Mouse (Mus musculus): Measurements from ENCODE around the gene Tert. TPM values are rescaled to one million over a fixed set of nuclear protein-coding genes. Genes with fewer than 3 reads are reported as not detected.

The Tert gene
- total and polyA plus RNA-seq, 3 experiments = 3.8 to 9.8 (median 9.3) TPM

GRCm38 (mm10) chr13:73603522-73604155 is 23.1 kb upstream of the Tert start, which contains the start of gene Clptm1l (continued):
- TF ChIP-seq ZKSCAN1 (IDR thresholded peaks at IDR 0.05; ENCODE audit: borderline replicate concordance, low read depth, low read length) (peak; percentile 9; the same call in 1 of the 2 replicates), RAD21 (IDR thresholded peaks at IDR 0.05; ENCODE audit: low read depth, low read length) (no peak), TCF12 (IDR thresholded peaks at IDR 0.05; ENCODE audit: low read depth, low read length) (peak; percentile 90), POLR2A (IDR thresholded peaks at IDR 0.05; ENCODE audit: low read depth, low read length) (peak; percentile 96), USF1 (IDR thresholded peaks at IDR 0.05; ENCODE audit: low read depth, low read length) (no peak; the same call in 1 of the 2 replicates), UBTF (IDR thresholded peaks at IDR 0.05; ENCODE audit: low read depth, low read length) (no peak), GABPA (IDR thresholded peaks at IDR 0.05; ENCODE audit: insufficient replicate concordance, low read depth, low read length) (peak; percentile 66; the same call in 1 of the 2 replicates), PAX5 (IDR thresholded peaks at IDR 0.05; ENCODE audit: low read length) (no peak), ZC3H11A (IDR thresholded peaks at IDR 0.05; ENCODE audit: low read depth, low read length) (no peak), RCOR1 (conservative IDR thresholded peaks at IDR 0.05; ENCODE audit: low read depth, low read length) (peak; percentile 61; the same call in 1 of the 2 replicates)

- peak overlapping the region; percentile 82 for H3K4me2 ChIP-seq (ENCODE audit: insufficient read depth, low read depth, poor library complexity, severe bottlenecking)
- in situ Hi-C loops (cut with MboI; ENCODE audit: low pct_ligation_motif_present, low pct_unique_long_range_greater_than_20kb, low sequenced_read_pairs) = loop anchor here (10.0 kb wide), 1 partner anchor 180 kb away; no protein-coding TSS in a partner anchor
- no peak for DNase-seq (ENCODE audit: extremely low read depth)
- H3K27me3 ChIP-seq (replicated peaks) = no peaks in the 10 kb centered on the region
- peaks cover 7 to 30% of the 10 kb centered on the region in 2 experiments for H3K4me1 ChIP-seq (ENCODE audit: control insufficient read depth in 1 of 2, insufficient read depth in 2 of 2)
- dilution Hi-C loops (cut with MboI; ENCODE audit: extremely low pct_ligation_motif_present, extremely low pct_unique_long_range_greater_than_20kb, low sequenced_read_pairs) = no loop called here
- 0 out of 2 replicates have a peak, but pooled peaks have one; percentile 17 for TF ChIP-seq MYC (IDR thresholded peaks at IDR 0.05; ENCODE audit: low read depth, low read length)
- no peak for TF ChIP-seq JUND (conservative IDR thresholded peaks at IDR 0.05; ENCODE audit: low read depth, low read length)
- TF ChIP-seq MAX (IDR thresholded peaks at IDR 0.05; ENCODE audit: low read length) = 0 out of 2 replicates have a peak, but pooled peaks have one; percentile 36
- H3K79me2 ChIP-seq (replicated peaks; ENCODE audit: control insufficient read depth, extremely low read depth, insufficient read depth, poor library complexity, severe bottlenecking) = peaks cover 17% of the 10 kb centered on the region
- peak overlapping the region; percentile 94 for H3K9ac ChIP-seq (ENCODE audit: insufficient read depth, low read depth)
- H3K36me3 ChIP-seq (replicated peaks in 1 of 2; ENCODE audit: control insufficient read depth in 1 of 2, insufficient read depth in 1 of 2, low read length in 1 of 2) = peaks cover 28 to 41% of the 10 kb centered on the region in 2 experiments
- H3K9me3 ChIP-seq (replicated peaks; ENCODE audit: low read length) = no peaks in the 10 kb centered on the region
- peak overlapping the region; percentile 39 for H3K27ac ChIP-seq (ENCODE audit: insufficient read depth, low read depth)
- peak overlapping the region; percentile 82 to 97 (median 90) for H3K4me3 ChIP-seq (replicated peaks in 1 of 3; ENCODE audit: low read depth in 2 of 3, low read length in 2 of 3, poor library complexity in 1 of 3)
Observed at GRCm38 (mm10) chr13:73604156-73604957, 22.4 kb upstream of the Tert start.

GRCm38 (mm10) chr13:73618406-73618805 is 8.3 kb upstream of the Tert start:
- H3K27ac ChIP-seq (ENCODE audit: insufficient read depth, low read depth) = no peak overlapping the region
- no peaks in the 10 kb centered on the region for H3K9me3 ChIP-seq (replicated peaks; ENCODE audit: low read length)
- H3K4me3 ChIP-seq (replicated peaks in 1 of 3; ENCODE audit: low read depth in 2 of 3, low read length in 2 of 3, poor library complexity in 1 of 3) = no peak overlapping the region
- H3K36me3 ChIP-seq (replicated peaks in 1 of 2; ENCODE audit: control insufficient read depth in 1 of 2, insufficient read depth in 1 of 2, low read length in 1 of 2) = peaks cover 78 to 93% of the 10 kb centered on the region in 2 experiments
- no peaks in the 10 kb centered on the region for H3K79me2 ChIP-seq (replicated peaks; ENCODE audit: control insufficient read depth, extremely low read depth, insufficient read depth, poor library complexity, severe bottlenecking)
- no peak overlapping the region for H3K4me2 ChIP-seq (ENCODE audit: insufficient read depth, low read depth, poor library complexity, severe bottlenecking)
- no peaks in the 10 kb centered on the region for H3K27me3 ChIP-seq (replicated peaks)
- TF ChIP-seq EP300 (IDR thresholded peaks at IDR 0.05; ENCODE audit: low read length) = no peak
- TF ChIP-seq TBP (conservative IDR thresholded peaks at IDR 0.05; ENCODE audit: low read depth, low read length) = no peak
- no peak for TF ChIP-seq POLR2AphosphoS2 (IDR thresholded peaks at IDR 0.05; ENCODE audit: low read depth, low read length)
- no peak for TF ChIP-seq MEF2A (IDR thresholded peaks at IDR 0.05; ENCODE audit: borderline replicate concordance, low read depth, low read length)
- TF ChIP-seq RCOR1 (conservative IDR thresholded peaks at IDR 0.05; ENCODE audit: low read depth, low read length) = no peak
- no peak for TF ChIP-seq CTCF (conservative IDR thresholded peaks at IDR 0.05 in 1 of 2, IDR thresholded peaks at IDR 0.05 in 1 of 2; ENCODE audit: low read depth in 2 of 2, low read length in 2 of 2)
- TF ChIP-seq SMC3 (IDR thresholded peaks at IDR 0.05; ENCODE audit: low read depth, low read length) = no peak
- TF ChIP-seq TCF12 (IDR thresholded peaks at IDR 0.05; ENCODE audit: low read depth, low read length) = no peak
- no peak for TF ChIP-seq NELFE (IDR thresholded peaks at IDR 0.05; ENCODE audit: low read depth, low read length)
- TF ChIP-seq HCFC1 (IDR thresholded peaks at IDR 0.05; ENCODE audit: low read depth, low read length) = no peak
- dilution Hi-C loops (cut with MboI; ENCODE audit: extremely low pct_ligation_motif_present, extremely low pct_unique_long_range_greater_than_20kb, low sequenced_read_pairs) (no loop called here), in situ Hi-C loops (cut with MboI; ENCODE audit: low pct_ligation_motif_present, low pct_unique_long_range_greater_than_20kb, low sequenced_read_pairs) (no loop called here)
- H3K4me1 ChIP-seq (ENCODE audit: control insufficient read depth in 1 of 2, insufficient read depth in 2 of 2) = no peaks in the 10 kb centered on the region
- no peak overlapping the region for H3K9ac ChIP-seq (ENCODE audit: insufficient read depth, low read depth)
- no peak for DNase-seq (ENCODE audit: extremely low read depth)
